Mouse (Mus musculus) adrenal gland (tissue): ENCODE measurements at regions not wholly inside any gene's neighbourhood (a gene's known extent, or its start where the extent isn't known, plus 50 kb on each side); places are given as distances from the start of the nearest gene placed in this dataset.

Source experiments
- intact Hi-C: fragments of 180-260 bp; cut with DNase I; formaldehyde crosslinking; loops from one replicate; pipeline ENCODE4 v1.15.1; 2025

- intact Hi-C loops: no loop called here
Observed at GRCm38 (mm10) chr6:20833401-20833800, 381.9 kb upstream of the Kcnd2 start.

- intact Hi-C loops: loop anchor here (5.0 kb wide), 1 partner anchor 692 kb away; no protein-coding TSS in a partner anchor
Observed at GRCm38 (mm10) chr6:20840149-20840548, 375.2 kb upstream of the Kcnd2 start.
